Mouse (Mus musculus) bone marrow, adult 2 months (tissue): ENCODE results near the gene Nfkb1. TPM values are rescaled to one million over a fixed set of nuclear protein-coding genes. Genes with fewer than 3 reads are reported as not detected.

Source experiments
- H3K27ac ChIP-seq: fragments of 200-500 bp; 2 replicates; pipeline ENCODE4 v1.5.1; 2012; ENCODE audit warnings: low read depth, mild to moderate bottlenecking, control low read depth, inconsistent platforms, low read length; ENCODE audit not compliant: control insufficient read depth, poor library complexity, insufficient read depth
- H3K4me1 ChIP-seq: fragments of 200-500 bp; 2 replicates; pipeline ENCODE4 v1.6.1; 2011; ENCODE audit warnings: low read length; ENCODE audit not compliant: control insufficient read depth, insufficient read depth
- H3K4me3 ChIP-seq: fragments of 200-500 bp; replicated peaks from 2 replicates; pipeline ENCODE3; 2011; ENCODE audit warnings: mild to moderate bottlenecking, low read depth, low read length, control low read depth; ENCODE audit not compliant: control insufficient read depth
- CTCF ChIP-seq: fragments of 200-500 bp; IDR thresholded peaks from 2 replicates; pipeline ENCODE4 v1.5.1; 2011; ENCODE audit warnings: low read length, control low read depth; ENCODE audit not compliant: control insufficient read depth, insufficient read depth
- POLR2A ChIP-seq: fragments of 200-500 bp; IDR thresholded peaks from 2 replicates; pipeline ENCODE4 v1.6.1; 2011; ENCODE audit warnings: low read depth, mild to moderate bottlenecking, control low read depth, low read length, borderline replicate concordance; ENCODE audit not compliant: control insufficient read depth
- WGBS: fragments of 180-500 bp; shearing (Covaris S2); methylation state at CpG from one replicate; pipeline ENCODE4 v1.1.7; 2018; 5-methylcytosine and 5-hydroxymethylcytosine counted together
- polyA plus RNA-seq: library from polyadenylated mRNA; stranded (reverse); fragments of >200 nt; gene quantifications from 2 replicates; pipeline ENCODE4 v1.2.4, GENCODE M21; 2011; ENCODE audit warnings: low replicate concordance; ENCODE audit not compliant: missing spikeins, insufficient read depth, insufficient read length

Nfkb1 gene
- polyA plus RNA-seq, 1 experiment: 34.6 TPM

DNA sequence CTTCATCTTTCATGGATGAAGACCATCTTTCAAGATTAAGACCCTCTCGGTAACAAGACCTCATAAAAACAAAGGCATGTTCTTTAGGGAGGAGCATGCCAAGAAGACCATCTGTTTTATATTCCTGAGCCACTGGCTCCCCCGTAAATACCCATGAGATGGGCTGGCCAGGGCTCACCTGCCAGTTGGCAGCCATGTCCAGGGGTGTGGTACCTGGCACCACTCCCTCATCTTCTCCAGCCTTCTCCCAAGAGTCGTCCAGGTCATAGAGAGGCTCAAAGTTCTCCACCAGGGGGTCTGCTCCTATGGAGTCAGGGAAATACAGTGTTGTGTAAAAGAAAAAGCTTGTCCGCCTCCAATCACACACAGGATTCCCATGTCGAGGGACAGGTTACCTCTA lies 100.0 kb downstream of the Nfkb1 start:
- H3K4me1 ChIP-seq: peaks cover 6% of the 10 kb centered on the region; the same call in 1 of the 2 replicates
- H3K27ac ChIP-seq: no peak overlapping the region
- TF ChIP-seq POLR2A: no peak
- no peak for TF ChIP-seq CTCF
- H3K4me3 ChIP-seq: no peak overlapping the region
- WGBS: 78% methylated on average over 5 of the region's 5 CpGs

DNA sequence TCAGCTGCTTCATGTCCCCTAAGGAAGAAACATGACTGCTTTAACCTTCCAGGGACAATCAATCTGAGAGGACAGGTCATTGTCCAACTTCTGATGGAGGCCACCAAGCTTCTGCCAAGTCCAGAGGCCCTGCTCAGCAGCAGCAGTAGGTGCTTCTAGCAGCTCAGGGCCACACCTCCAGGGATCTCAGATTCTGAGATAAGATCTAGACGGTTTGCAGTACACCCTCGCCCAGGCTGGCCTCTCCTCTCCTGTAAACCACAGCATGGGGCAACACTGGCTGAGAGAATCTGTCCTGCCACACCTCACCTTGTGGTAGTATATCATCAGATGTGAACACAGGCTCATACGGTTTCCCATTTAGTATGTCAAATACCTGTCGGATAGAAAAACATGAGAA lies 100.9 kb downstream of the Nfkb1 start:
- Histone ChIP-seq H3K4me3 (no peak overlapping the region), H3K27ac (no peak overlapping the region), H3K4me1 (peaks cover 6% of the 10 kb centered on the region; the same call in 1 of the 2 replicates)
- 45% methylated on average over 4 of the region's 4 CpGs for WGBS
- TF ChIP-seq POLR2A (no peak), CTCF (no peak)

DNA sequence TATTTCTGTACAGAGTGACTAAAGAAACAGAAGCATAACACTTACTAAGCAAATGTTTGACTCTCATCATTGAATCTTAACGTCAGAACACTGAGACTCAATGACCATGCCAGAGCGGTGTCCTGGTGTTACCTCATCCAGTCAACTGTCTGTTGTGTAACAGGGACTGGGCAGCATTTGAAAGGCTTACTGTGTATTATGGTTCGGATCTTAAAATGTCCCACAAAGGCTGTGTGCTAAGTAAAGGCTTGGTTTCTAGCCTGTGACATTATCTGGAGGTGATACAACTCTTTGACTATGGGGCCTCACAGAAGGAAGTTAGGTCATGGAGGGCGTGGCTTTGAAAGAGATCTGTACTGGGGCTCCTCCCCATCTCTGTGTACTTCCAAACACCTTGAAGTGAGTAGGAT lies 104.9 kb downstream of the Nfkb1 start:
- TF ChIP-seq CTCF (no peak), POLR2A (no peak)
- 45% methylated on average over 4 of the region's 4 CpGs for WGBS
- Histone ChIP-seq H3K27ac (no peak overlapping the region), H3K4me3 (no peak overlapping the region), H3K4me1 (peaks cover 2% of the 10 kb centered on the region; the same call in 1 of the 2 replicates)

DNA sequence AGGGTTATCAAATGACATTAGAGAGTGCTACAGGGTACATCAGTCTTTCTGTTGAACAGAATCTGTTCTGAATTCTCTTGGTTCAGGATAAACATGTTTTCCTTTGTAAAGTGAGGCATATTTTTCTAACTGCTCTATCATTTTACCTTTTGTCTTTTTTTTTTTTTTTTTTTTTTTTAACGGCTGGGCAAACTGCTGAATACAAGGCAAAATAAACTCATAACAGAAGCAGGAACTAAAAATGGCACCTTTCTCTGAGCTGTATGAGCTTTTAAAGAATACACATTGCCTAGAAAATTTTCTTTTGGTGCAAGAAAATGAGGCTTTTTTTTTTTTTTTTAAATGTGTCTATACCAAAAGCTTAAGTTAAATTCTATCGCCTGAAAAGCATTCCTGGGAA lies 105.3 kb downstream of the Nfkb1 start:
- no peak overlapping the region for H3K4me3 ChIP-seq
- no peak overlapping the region for H3K27ac ChIP-seq
- peaks cover 3% of the 10 kb centered on the region; the same call in 1 of the 2 replicates for H3K4me1 ChIP-seq
- TF ChIP-seq CTCF: no peak
- TF ChIP-seq POLR2A: no peak
- WGBS: 85% methylated on average over 2 of the region's 2 CpGs

DNA sequence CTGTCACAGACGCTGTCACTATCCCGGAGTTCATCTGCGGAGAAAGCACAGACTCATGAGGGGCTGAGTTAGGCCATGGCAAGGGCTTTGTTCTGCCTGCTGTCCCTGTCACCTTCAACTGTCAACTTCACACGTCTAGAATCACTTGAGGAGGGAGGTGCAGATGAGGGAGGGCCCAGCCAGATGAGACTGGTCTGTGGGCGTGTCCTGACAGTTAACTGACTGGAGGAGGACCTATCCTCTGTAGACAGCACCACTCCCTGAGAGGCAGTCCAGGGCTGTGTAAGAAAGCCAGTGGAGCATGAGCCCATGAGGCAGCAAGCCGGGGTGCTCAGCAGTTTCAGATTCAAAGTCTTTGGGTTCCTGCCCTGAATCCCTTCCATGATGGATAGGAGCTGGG lies 105.9 kb downstream of the Nfkb1 start:
- no peak for TF ChIP-seq CTCF
- no peak for TF ChIP-seq POLR2A
- WGBS: 70% methylated on average over 6 of the region's 6 CpGs
- H3K4me3 ChIP-seq: no peak overlapping the region
- H3K4me1 ChIP-seq: peaks cover 3% of the 10 kb centered on the region; the same call in 1 of the 2 replicates
- no peak overlapping the region for H3K27ac ChIP-seq

DNA sequence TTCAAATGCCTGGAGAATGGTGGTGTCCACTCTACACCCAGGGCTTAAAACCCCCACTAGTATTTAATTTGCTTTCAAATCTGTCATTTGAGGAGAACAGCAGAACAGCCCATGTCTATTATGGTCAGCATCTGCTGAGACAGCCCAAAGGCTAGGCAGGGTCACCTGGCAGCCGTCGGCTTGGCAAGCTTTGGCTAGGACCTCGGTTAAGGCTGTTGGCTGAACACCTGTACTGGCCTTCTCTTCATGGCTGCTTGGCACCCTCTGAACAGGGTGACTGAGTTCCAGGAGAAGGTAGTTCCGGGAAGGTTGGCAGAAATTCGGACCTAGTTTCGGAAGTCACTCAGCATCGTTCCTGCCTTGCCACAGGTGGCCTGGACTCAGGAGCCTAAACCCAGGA lies 109.1 kb downstream of the Nfkb1 start:
- no peak overlapping the region for H3K27ac ChIP-seq
- peaks cover 6% of the 10 kb centered on the region for H3K4me1 ChIP-seq
- no peak overlapping the region for H3K4me3 ChIP-seq
- TF ChIP-seq CTCF (no peak), POLR2A (no peak)
- WGBS: 82% methylated on average over 7 of the region's 7 CpGs

DNA sequence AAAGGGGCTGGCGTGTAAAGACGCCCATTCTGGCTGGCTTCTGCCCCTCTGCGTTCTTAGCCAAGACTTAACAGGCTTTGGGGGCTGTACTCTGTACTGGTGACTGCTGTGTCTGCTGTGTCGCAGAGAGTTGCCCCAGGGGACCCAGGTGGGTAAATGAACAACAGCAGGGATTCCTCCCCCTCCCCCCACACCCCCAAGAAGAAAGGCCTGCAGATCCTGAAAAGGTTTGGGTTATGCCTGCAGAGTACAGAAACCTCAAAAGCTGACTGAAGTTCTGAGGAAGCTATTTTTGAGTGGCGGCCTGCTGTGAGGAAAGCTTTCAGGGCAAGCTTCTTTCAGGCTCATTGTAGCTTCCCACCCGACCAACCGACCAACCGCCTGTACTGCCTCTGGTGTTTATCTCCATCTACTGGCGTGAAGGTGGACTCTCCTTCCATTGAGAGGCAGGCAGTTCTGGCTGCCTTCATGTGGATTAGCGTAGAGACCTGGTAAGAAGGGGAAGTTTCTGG lies 109.7 kb downstream of the Nfkb1 start:
- 24% methylated on average over 10 of the region's 10 CpGs for WGBS
- Histone ChIP-seq H3K27ac (peak overlapping the region; percentile 40), H3K4me3 (no peak overlapping the region), H3K4me1 (peaks cover 6% of the 10 kb centered on the region)
- peak; percentile 66 for TF ChIP-seq CTCF
- TF ChIP-seq POLR2A: no peak

DNA sequence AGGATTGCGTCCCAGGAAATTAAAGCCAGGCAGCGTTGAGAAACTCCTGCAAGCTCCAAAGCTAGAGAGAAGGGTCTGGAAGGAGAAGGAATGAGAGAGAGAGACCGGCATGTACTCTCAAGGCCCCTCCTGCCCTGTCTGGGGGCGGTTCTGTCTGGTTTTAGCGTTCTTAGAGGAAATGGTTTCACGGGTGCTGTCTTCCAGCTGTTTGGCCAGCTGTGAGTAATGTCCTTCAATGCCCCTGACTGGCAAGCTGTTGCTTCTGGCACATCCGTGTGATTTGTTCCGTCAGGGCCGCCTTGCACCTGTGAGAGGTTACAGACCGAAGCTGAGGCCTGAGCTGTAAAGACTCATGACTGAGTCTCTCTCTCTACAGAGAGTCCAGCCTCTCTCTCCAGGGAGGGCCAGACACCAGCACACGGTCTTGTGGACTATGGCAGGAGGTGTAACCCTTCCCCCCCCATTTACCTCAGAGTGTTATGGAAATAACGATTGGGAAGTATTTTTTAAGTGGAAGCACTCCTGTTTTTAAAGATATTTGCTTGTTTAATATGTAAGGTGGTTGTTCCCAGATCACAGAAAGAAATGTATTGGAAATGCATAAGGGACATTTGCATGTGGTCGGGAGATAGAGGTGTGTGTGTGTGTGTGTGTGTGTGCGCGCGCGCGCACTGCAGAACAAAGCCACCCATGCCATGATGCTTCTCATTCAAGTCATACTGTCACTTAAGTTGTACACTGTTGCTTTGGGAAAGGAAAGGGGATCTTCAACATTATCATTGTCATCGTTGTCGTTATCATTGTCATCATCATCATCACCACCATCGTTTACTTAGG lies 110.7 kb downstream of the Nfkb1 start:
- H3K27ac ChIP-seq: peak overlapping the region; percentile 31
- TF ChIP-seq POLR2A (no peak), CTCF (no peak)
- 53% methylated on average over 21 of the region's 21 CpGs for WGBS
- H3K4me1 ChIP-seq: peaks cover 6% of the 10 kb centered on the region
- H3K4me3 ChIP-seq: no peak overlapping the region
